9 mouse cellular contexts compared by ENCODE assay signal in genomic region chr3:98348705-98349104, GRCm38 (mm10). TPM values are rescaled to one million over a fixed set of nuclear protein-coding genes. Genes with fewer than 3 reads are reported as not detected.
DNase-seq lines count a peak whose midpoint lies in the region; ATAC-seq lines count a peak whose summit lies in the region.
"Had no signal": no experiment of that assay in that cellular context is flagged by ENCODE, and none has a peak within 500 bp of the region (broad histone marks: within the 10 kb centered on the region; RNA-seq: fewer than 3 reads in every experiment).

No protein-coding gene starts in this region.

- no peaks in the 10 kb centered on the region for H3K36me3 ChIP-seq in megakaryocyte, embryonic 14.5 days (replicated peaks; ENCODE audit: low read length)
- no peaks in the 10 kb centered on the region for H3K36me3 ChIP-seq in splenic B cell, adult 2 months (ENCODE audit: control insufficient read depth, insufficient read depth, low read length, poor library complexity, severe bottlenecking)

- ATAC-seq in megakaryocyte, adult 5-6 weeks (ENCODE audit: poor library complexity, severe bottlenecking), result no peak
- ATAC-seq in activated CD4-positive, CD25-positive, alpha-beta regulatory T cell, adult 4 months, result peak; percentile 11
- ATAC-seq in erythroid progenitor cell, adult 5-6 weeks (replicated peaks; ENCODE audit: low FRiP score, poor library complexity, severe bottlenecking), result no peak

- 0 out of 2 replicates have a peak, but pooled peaks cover 8% of the 10 kb centered on the region for H3K9me3 ChIP-seq in megakaryocyte, embryonic 14.5 days

- peaks cover 27% of the 10 kb centered on the region for H3K27me3 ChIP-seq in megakaryocyte, embryonic 14.5 days (replicated peaks)
- H3K27me3 ChIP-seq in splenic B cell, adult 2 months (ENCODE audit: control insufficient read depth, insufficient read depth, low read length, poor library complexity, severe bottlenecking), result no peaks in the 10 kb centered on the region

- DNase-seq in liver, result peak; percentile 36
- peak; percentile 62 for DNase-seq in splenic B cell, adult 2 months (ENCODE audit: low read depth, low spot score)
- DNase-seq in adrenal gland, adult 2 months, result no peak
- DNase-seq in testis, postnatal 10 days (ENCODE audit: low spot score), result no peak

- H3K4me1 ChIP-seq in megakaryocyte, embryonic 14.5 days, result peaks cover 13% of the 10 kb centered on the region

- H3K4me3 ChIP-seq in megakaryocyte, embryonic 14.5 days (replicated peaks), result peak overlapping the region; percentile 73

RNA-seq across cellular contexts. Expression of gene Phgdh, which starts 8.9 kb away (rescaled TPM):
- 70.7 and 71.0 TPM in 2 replicates for polyA plus RNA-seq in megakaryocyte, embryonic 14.5 days (2012; ENCODE audit: insufficient read depth, low replicate concordance)
- 11.0 and 13.9 TPM in 2 replicates for total RNA-seq in megakaryocyte, adult 5-6 weeks (2015)
- 59.7 and 75.3 TPM in 2 replicates for total RNA-seq in megakaryocyte, adult 5-6 weeks (2017)
- polyA plus RNA-seq in activated CD4-positive, CD25-positive, alpha-beta regulatory T cell, adult 4 months (2017; shearing (Covaris generic)), result 100 to 1,000 TPM; 107 to 156 TPM
- 10 to 100 TPM in 1 of 2 experiments, 1 to 10 TPM in 1; 9.7 to 22.3 TPM for total RNA-seq in adrenal gland, adult 2 months (2021)
- polyA plus RNA-seq in adrenal gland, adult 2 months (2012; rRNA removed), result 16.6 and 25.8 TPM in 2 replicates
- 6.7 and 6.8 TPM in 2 replicates for total RNA-seq in erythroid progenitor cell, adult 5-6 weeks (2015; ENCODE audit: low replicate concordance)
- total RNA-seq in erythroid progenitor cell, adult 5-6 weeks (2017; ENCODE audit: low replicate concordance), result 6.7 and 17.9 TPM in 2 replicates

RNA-seq across cellular contexts. Expression of gene Zfp697, which starts 33.6 kb away (rescaled TPM):
- polyA plus RNA-seq in megakaryocyte, embryonic 14.5 days (2012; ENCODE audit: insufficient read depth, low replicate concordance), result not detected in 2 replicates
- 0.14 and 0.47 TPM in 2 replicates for total RNA-seq in megakaryocyte, adult 5-6 weeks (2015)
- 0.53 TPM in 1 of 2 replicates, not detected in the other for total RNA-seq in megakaryocyte, adult 5-6 weeks (2017)
- under 1 TPM in 1 of 2 experiments, not detected in 1; 0.11 TPM for polyA plus RNA-seq in activated CD4-positive, CD25-positive, alpha-beta regulatory T cell, adult 4 months (2017; shearing (Covaris generic))
- 1 to 10 TPM; 3.3 to 7.8 TPM for total RNA-seq in adrenal gland, adult 2 months (2021)
- polyA plus RNA-seq in adrenal gland, adult 2 months (2012; rRNA removed), result 4.3 and 5.0 TPM in 2 replicates
- total RNA-seq in erythroid progenitor cell, adult 5-6 weeks (2015; ENCODE audit: low replicate concordance), result not detected in 2 replicates
- not detected in 2 replicates for total RNA-seq in erythroid progenitor cell, adult 5-6 weeks (2017; ENCODE audit: low replicate concordance)
- total RNA-seq: monocyte, adult 5-6 weeks had no signal

Comparison
In these comparisons a context has a peak if more than half of its experiments do, and no peak if none do; other contexts are left out.
1. DNase-seq: peak in liver (single experiment) and splenic B cell, adult 2 months (single experiment); none in adrenal gland, adult 2 months (single experiment) and testis, postnatal 10 days (single experiment).